Mouse (Mus musculus) thymus, postnatal 36 days (tissue): Measurements from ENCODE around the gene Tbpl2.

Experiments
- DNase-seq, 2 experiments: peaks; one replicate each; pipeline ENCODE4 v3.0.0; 2022; ENCODE audit warnings: mixed read lengths in 2 of 2

Gene Tbpl2

GRCm38 (mm10) chr2:24096495-24096894 lies at the start of gene Tbpl2:
Gene Tbpl2 (minus strand): TSS chr2:24096595.
- no peak for DNase-seq

- DNase-seq, result no peak
Observed at GRCm38 (mm10) chr2:24134373-24134772, 38.0 kb upstream of the Tbpl2 start.

GRCm38 (mm10) chr2:24109085-24109484 lies 12.7 kb upstream of the Tbpl2 start:
- DNase-seq, result no peak

- DNase-seq, result no peak
Observed at GRCm38 (mm10) chr2:24103619-24104289, 7.4 kb upstream of the Tbpl2 start.

GRCm38 (mm10) chr2:24090921-24091320 lies 5.5 kb downstream of the Tbpl2 start:
- DNase-seq, result no peak

GRCm38 (mm10) chr2:24050459-24050858 lies 45.9 kb downstream of the Tbpl2 start:
- no peak for DNase-seq

GRCm38 (mm10) chr2:24049344-24049990 lies 46.9 kb downstream of the Tbpl2 start, which contains the start of gene Hnmt:
Gene Hnmt (minus strand): TSS chr2:24049394.
- no peak for DNase-seq

- DNase-seq, result no peak
Observed at GRCm38 (mm10) chr2:24048480-24049097, 47.8 kb downstream of the Tbpl2 start.

GRCm38 (mm10) chr2:24047551-24048479 lies 48.6 kb downstream of the Tbpl2 start:
- no peak for DNase-seq

- no peak for DNase-seq
Observed at GRCm38 (mm10) chr2:24042901-24043300, 53.5 kb downstream of the Tbpl2 start.

- DNase-seq, result no peak
Observed at GRCm38 (mm10) chr2:24040531-24040930, 55.9 kb downstream of the Tbpl2 start.
